Mouse (Mus musculus) ovary, adult 10 weeks (tissue): ENCODE data around the gene Slc39a5. TPM values are rescaled to one million over a fixed set of nuclear protein-coding genes. Genes with fewer than 3 reads are reported as not detected.

ENCODE experiments used
- polyA plus RNA-seq: library from polyadenylated mRNA; stranded (reverse); fragments of 350-450 nt; fragmentation: Illumina TruSeq; extraction: RNeasy Lipid Tissue Mini Kit (QIAGEN cat#74804); gene quantifications from one replicate; pipeline ENCODE4 v1.2.3, GENCODE M21; 2014

The Slc39a5 gene
- not detected for polyA plus RNA-seq

DNA sequence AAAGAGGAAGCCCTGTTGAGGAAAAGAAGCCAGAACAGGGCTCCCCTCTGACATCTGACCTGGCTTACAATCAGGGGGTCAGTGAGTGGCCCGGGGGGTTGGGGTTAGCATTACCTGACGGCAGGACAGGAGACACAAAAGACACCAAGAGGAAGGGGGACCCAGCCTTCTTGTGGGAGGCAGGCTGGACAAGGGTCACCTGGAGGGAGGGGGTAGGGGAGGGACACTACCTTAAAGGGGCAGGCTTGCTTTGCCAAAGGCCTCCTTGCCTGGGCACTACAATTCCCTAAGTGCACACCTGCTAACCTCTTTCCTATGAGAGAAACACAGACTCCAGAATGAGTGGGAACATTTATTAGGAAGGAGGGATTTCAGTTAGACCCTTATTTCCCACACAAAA lies at the start of gene Slc39a5:
TSS of gene Slc39a5 (minus strand) at position 174 of the 400 bp plus-strand sequence.

DNA sequence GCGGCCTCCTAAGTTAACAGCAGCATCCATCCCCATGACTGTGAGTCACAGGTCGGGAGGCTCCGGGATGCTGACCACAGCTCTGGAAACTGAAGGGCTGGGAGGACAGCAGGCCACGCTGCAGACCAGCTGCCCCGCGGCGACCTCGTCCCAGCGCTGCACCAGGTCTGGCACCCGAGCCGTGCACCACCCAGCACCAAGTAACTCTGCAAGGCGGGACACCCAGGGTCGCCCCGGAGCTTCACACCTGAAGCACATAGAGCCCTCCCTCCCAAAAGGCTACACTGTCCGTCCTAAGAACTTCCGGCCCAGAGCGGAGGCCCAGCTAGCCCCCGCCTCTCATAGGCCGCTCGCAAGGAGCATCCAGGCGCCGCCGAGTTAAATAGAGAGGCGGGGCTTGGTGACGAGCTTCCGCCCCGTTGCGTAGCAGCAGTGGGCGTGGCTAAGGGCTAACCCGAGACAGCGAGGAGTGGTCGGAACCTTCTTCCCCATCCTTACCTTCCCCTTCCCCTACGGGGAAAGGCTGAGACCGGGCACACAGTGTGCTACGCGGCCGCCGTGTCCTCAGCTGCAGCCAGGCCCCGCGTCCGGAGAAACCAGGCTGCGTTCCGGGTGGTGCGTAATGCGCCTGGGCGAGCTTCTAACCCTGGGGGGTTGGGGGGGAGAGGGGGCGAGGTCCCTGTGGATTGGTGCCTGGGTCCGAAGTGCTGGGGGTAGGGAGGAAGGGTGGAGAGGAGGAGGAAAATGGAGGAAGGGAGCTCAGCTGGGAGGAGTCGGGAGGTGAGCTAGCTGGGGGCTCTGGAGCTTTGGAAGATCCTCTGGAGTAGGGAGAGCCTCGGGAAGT lies 10.4 kb upstream of the Slc39a5 start, which contains the start of the genes Nabp2 and Rnf41:
TSS of gene Nabp2 (minus strand) at position 282 of the 844 bp plus-strand sequence.
TSS of gene Rnf41 (plus strand) at position 447 of the 844 bp plus-strand sequence.

DNA sequence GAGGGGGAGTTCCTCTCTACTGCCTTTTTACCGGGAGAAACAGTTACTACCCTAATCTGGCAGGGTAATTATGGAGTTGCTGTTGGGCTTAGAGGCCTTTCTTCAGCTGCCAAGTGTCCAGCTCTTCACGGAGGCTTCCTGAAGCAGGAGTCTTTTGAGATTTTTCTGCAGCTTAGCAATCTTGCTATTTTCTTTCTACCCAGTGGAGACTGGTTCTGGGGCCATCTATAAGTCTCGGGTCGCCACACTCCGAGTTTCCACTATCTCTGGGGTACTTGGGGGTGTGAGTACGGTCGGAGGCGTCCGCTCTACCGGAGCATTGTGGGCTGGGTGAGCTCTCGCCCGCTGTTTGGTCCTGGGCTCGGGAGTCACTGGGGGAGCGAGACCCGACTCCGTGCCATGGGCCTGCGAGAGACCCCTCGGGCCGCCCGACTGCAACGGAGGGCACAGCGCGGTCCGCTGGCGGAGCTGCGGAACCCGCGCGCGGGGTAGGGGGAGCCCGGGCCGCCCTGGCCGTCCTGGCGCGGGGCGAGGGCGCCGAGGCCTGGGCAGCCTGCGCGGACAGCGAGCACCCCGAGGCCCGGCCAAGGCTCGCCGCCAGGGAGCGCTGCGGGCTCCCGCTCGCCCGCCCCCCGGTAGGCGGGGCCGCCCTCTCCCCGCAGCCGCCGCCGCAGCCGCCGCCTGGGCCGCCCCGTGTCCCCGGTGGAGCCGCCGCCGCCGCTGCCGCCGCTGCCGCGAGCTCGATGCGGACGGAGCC lies 24.4 kb downstream of the Slc39a5 start, which contains the start of gene Ankrd52:
TSS of gene Ankrd52 (plus strand) at position 661 of the 757 bp plus-strand sequence.

DNA sequence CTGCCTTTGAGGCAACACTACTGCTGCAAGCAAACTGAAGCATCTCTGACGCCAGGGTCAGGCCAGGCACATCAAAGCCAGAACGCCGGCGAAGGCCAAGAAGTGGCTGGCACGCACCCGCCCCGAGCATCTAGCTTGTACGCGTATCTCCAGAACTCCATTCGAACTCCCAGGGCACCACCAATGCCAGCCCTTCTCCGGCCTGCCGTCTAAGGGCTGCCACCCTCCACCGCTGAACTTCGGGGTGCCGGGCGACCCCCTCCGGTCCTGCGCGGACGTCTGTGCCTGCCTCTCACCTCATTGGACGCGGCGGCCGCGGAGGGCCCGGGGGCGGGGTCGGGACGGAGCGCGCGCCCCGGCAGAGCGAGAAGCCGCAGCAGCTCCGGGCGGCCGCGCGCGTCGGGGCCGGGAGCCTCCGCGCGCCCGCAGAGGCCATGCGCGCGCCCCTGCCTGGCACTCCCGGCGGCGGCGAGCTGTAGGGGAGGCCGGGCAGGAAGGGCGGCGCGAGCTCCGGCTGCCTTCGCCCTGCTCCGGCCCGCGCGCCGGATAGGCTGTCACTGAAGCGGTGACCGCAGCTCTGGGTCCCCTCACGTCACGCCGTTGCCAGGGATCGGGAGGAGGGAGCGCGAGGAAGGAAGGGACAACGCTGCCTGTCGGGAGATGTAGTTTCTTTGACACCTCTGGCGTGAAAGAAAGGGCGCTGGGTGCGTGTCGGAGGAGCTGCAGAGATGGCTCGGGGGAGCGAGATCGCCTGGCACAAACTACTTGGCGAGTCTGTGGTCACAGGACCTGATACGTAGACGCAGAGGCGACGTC lies 32.4 kb downstream of the Slc39a5 start, which contains the start of gene Coq10a:
TSS of gene Coq10a (minus strand) at position 596 of the 816 bp plus-strand sequence.

Other genes with a start within 250 kb of the Slc39a5 start
- gene Rbms2, start 220.9 kb downstream of the Slc39a5 start, polyA plus RNA-seq, result 28.7 TPM
- not detected for gene Gls2, start 206.8 kb downstream of the Slc39a5 start, polyA plus RNA-seq
- 9.3 TPM for gene Spryd4, start 189.4 kb downstream of the Slc39a5 start, polyA plus RNA-seq
- not detected for gene Mip, start 175.4 kb downstream of the Slc39a5 start, polyA plus RNA-seq
- gene Timeless, start 169.2 kb downstream of the Slc39a5 start, polyA plus RNA-seq, result 2.7 TPM
- gene Apon, start 147.1 kb downstream of the Slc39a5 start, polyA plus RNA-seq, result not detected
- gene Apof, start 132.6 kb downstream of the Slc39a5 start, polyA plus RNA-seq, result 1.00 TPM
- gene Stat2, start 130.7 kb downstream of the Slc39a5 start, polyA plus RNA-seq, result 7.4 TPM
- not detected for gene Il23a, start 102.5 kb downstream of the Slc39a5 start, polyA plus RNA-seq
- gene Pan2, start 97.9 kb downstream of the Slc39a5 start, polyA plus RNA-seq, result 7.2 TPM
- 55.8 TPM for gene Cnpy2, start 78.8 kb downstream of the Slc39a5 start, polyA plus RNA-seq
- 85.3 TPM for gene Cs, start 63.5 kb downstream of the Slc39a5 start, polyA plus RNA-seq
- 3.9 TPM for gene Coq10a, start 32.2 kb downstream of the Slc39a5 start, polyA plus RNA-seq
- 8.8 TPM for gene Ankrd52, start 24.1 kb downstream of the Slc39a5 start, polyA plus RNA-seq
- 13.7 TPM for gene Nabp2, start 10.3 kb upstream of the Slc39a5 start, polyA plus RNA-seq
- 10.5 TPM for gene Rnf41, start 10.4 kb upstream of the Slc39a5 start, polyA plus RNA-seq
- 62.3 TPM for gene Smarcc2, start 58.0 kb upstream of the Slc39a5 start, polyA plus RNA-seq
- gene Myl6, start 92.9 kb upstream of the Slc39a5 start, polyA plus RNA-seq, result 108 TPM
- gene Myl6b, start 97.5 kb upstream of the Slc39a5 start, polyA plus RNA-seq, result not detected
- 6.2 TPM for gene Esyt1, start 124.6 kb upstream of the Slc39a5 start, polyA plus RNA-seq
- gene Zc3h10, start 146.5 kb upstream of the Slc39a5 start, polyA plus RNA-seq, result 1.3 TPM
- gene Rpl41, start 148.1 kb upstream of the Slc39a5 start, polyA plus RNA-seq, result 14.5 TPM
- gene Pa2g4, start 164.8 kb upstream of the Slc39a5 start, polyA plus RNA-seq, result 143 TPM
- gene Erbb3, start 188.4 kb upstream of the Slc39a5 start, polyA plus RNA-seq, result 3.8 TPM
- 6.0 TPM for gene Rps26, start 225.5 kb upstream of the Slc39a5 start, polyA plus RNA-seq
- 2.1 TPM for gene Ikzf4, start 244.8 kb upstream of the Slc39a5 start, polyA plus RNA-seq